Mouse (Mus musculus) ovary, postnatal 14 days (tissue): ENCODE data around the gene Apeh.

Experiments used
- DNase-seq: peaks from one replicate; pipeline ENCODE4 v3.0.0; 2022; ENCODE audit warnings: low spot score

The Apeh gene

GRCm38 (mm10) chr9:108119891-108120411 is 25.5 kb upstream of the Apeh start:
- no peak for DNase-seq

- DNase-seq, result no peak
These were observed 22.7 kb upstream of the Apeh start for GRCm38 (mm10) chr9:108117143-108117542.

- no peak for DNase-seq
These were observed 21.1 kb upstream of the Apeh start for GRCm38 (mm10) chr9:108115290-108116077.

- DNase-seq, result no peak
These were observed 18.4 kb upstream of the Apeh start for GRCm38 (mm10) chr9:108112719-108113340.

- DNase-seq, result no peak
These were observed 17.3 kb upstream of the Apeh start for GRCm38 (mm10) chr9:108111593-108112121.

- DNase-seq, result no peak
These were observed 16.7 kb upstream of the Apeh start for GRCm38 (mm10) chr9:108111101-108111592.

- DNase-seq, result no peak
These were observed 15.8 kb upstream of the Apeh start for GRCm38 (mm10) chr9:108110160-108110559.

- DNase-seq, result no peak
These were observed 13.5 kb upstream of the Apeh start for GRCm38 (mm10) chr9:108107867-108108266.

- no peak for DNase-seq
These were observed 11.7 kb upstream of the Apeh start for GRCm38 (mm10) chr9:108106090-108106489.

- DNase-seq, result no peak
These were observed 11.1 kb upstream of the Apeh start for GRCm38 (mm10) chr9:108105549-108105863.

GRCm38 (mm10) chr9:108104766-108105548 is 10.6 kb upstream of the Apeh start:
- no peak for DNase-seq

- DNase-seq, result no peak
These were observed 5.2 kb upstream of the Apeh start for GRCm38 (mm10) chr9:108099619-108100018.

GRCm38 (mm10) chr9:108095949-108096712 is 1.7 kb upstream of the Apeh start:
- DNase-seq, result no peak

GRCm38 (mm10) chr9:108095518-108095917 is 1.1 kb upstream of the Apeh start:
- no peak for DNase-seq

- DNase-seq, result no peak
These were observed 599 bp upstream of the Apeh start for GRCm38 (mm10) chr9:108094998-108095411.

- no peak for DNase-seq
These were observed 820 bp downstream of the Apeh start for GRCm38 (mm10) chr9:108093586-108093985.

- no peak for DNase-seq
These were observed 3.7 kb downstream of the Apeh start for GRCm38 (mm10) chr9:108090611-108091120.

GRCm38 (mm10) chr9:108085261-108085660 is 9.1 kb downstream of the Apeh start:
- no peak for DNase-seq

GRCm38 (mm10) chr9:108083561-108083960 is 10.8 kb downstream of the Apeh start:
- DNase-seq, result no peak

GRCm38 (mm10) chr9:108082988-108083431 is 11.4 kb downstream of the Apeh start, which contains the start of gene Rnf123:
TSS of gene Rnf123 (minus strand) at chr9:108083346.
- DNase-seq, result no peak

- DNase-seq, result no peak
These were observed 11.9 kb downstream of the Apeh start for GRCm38 (mm10) chr9:108082549-108082948.
